ENCODE assay signal across 14 mouse cellular contexts in genomic region chr15:67759221-67759620, GRCm38 (mm10).
DNase-seq lines count a peak whose midpoint lies in the region; ATAC-seq lines count a peak whose summit lies in the region.
"Had no signal": no experiment of that assay in that cellular context is flagged by ENCODE, and none has a peak within 500 bp of the region (broad histone marks: within the 10 kb centered on the region; RNA-seq: fewer than 3 reads in every experiment).

No protein-coding gene starts in this region.

- intact Hi-C loops in gastrocnemius, postnatal 14 days (cut with DNase I; ENCODE audit: low total_unique reads): no loop called here

- H3K4me2 ChIP-seq in neural tube, embryonic 15.5 days: no peak overlapping the region
- H3K4me2 ChIP-seq: embryonic facial prominence, embryonic 12.5 days; midbrain, embryonic 15.5 days had no signal

- H3K27me3 ChIP-seq in heart, embryonic 10.5 days (ENCODE audit: insufficient read depth, poor library complexity, severe bottlenecking): no peaks in the 10 kb centered on the region
- no peaks in the 10 kb centered on the region for H3K27me3 ChIP-seq in neural tube, embryonic 15.5 days (replicated peaks)
- H3K27me3 ChIP-seq: embryonic facial prominence, embryonic 12.5 days; midbrain, embryonic 15.5 days had no signal

- no peak for ATAC-seq in neural tube, embryonic 15.5 days (ENCODE audit: low FRiP score)
- ATAC-seq: midbrain, embryonic 15.5 days had no signal

- 75% methylated on average over 4 of the region's 4 CpGs for WGBS in heart, embryonic 10.5 days
- WGBS in neural tube, embryonic 15.5 days: 72% methylated on average over 4 of the region's 4 CpGs

- no peaks in the 10 kb centered on the region for H3K9me3 ChIP-seq in heart, embryonic 10.5 days
- H3K9me3 ChIP-seq in neural tube, embryonic 15.5 days (replicated peaks): no peaks in the 10 kb centered on the region
- H3K9me3 ChIP-seq: embryonic facial prominence, embryonic 12.5 days; limb, embryonic 10.5 days; midbrain, embryonic 15.5 days had no signal

- H3K4me3 ChIP-seq in heart, embryonic 10.5 days: no peak overlapping the region
- no peak overlapping the region for H3K4me3 ChIP-seq in neural tube, embryonic 15.5 days (replicated peaks)
- H3K4me3 ChIP-seq: embryonic facial prominence, embryonic 12.5 days; limb, embryonic 10.5 days; midbrain, embryonic 15.5 days had no signal

- no peak overlapping the region for H3K9ac ChIP-seq in neural tube, embryonic 15.5 days (replicated peaks)
- H3K9ac ChIP-seq: embryonic facial prominence, embryonic 12.5 days; liver, embryonic 14.5 days; midbrain, embryonic 15.5 days had no signal

- H3K27ac ChIP-seq in heart, embryonic 10.5 days: no peak overlapping the region
- H3K27ac ChIP-seq in neural tube, embryonic 15.5 days (replicated peaks): no peak overlapping the region
- H3K27ac ChIP-seq: embryonic facial prominence, embryonic 12.5 days; limb, embryonic 10.5 days; liver, embryonic 14.5 days; midbrain, embryonic 15.5 days had no signal

- no peaks in the 10 kb centered on the region for H3K36me3 ChIP-seq in heart, embryonic 10.5 days
- no peaks in the 10 kb centered on the region for H3K36me3 ChIP-seq in neural tube, embryonic 15.5 days
- H3K36me3 ChIP-seq: embryonic facial prominence, embryonic 12.5 days; limb, embryonic 10.5 days; midbrain, embryonic 15.5 days had no signal

- H3K4me1 ChIP-seq in heart, embryonic 10.5 days: no peaks in the 10 kb centered on the region
- no peaks in the 10 kb centered on the region for H3K4me1 ChIP-seq in neural tube, embryonic 15.5 days
- H3K4me1 ChIP-seq: embryonic facial prominence, embryonic 12.5 days; midbrain, embryonic 15.5 days had no signal

- peak; percentile 35 to 56 for DNase-seq in heart, adult 9 months (ENCODE audit: low spot score in 2 of 2)
- no peak for DNase-seq in heart, embryonic 10.5 days (ENCODE audit: low spot score)
- DNase-seq in lung, postnatal 36 days: peak; percentile 5
- no peak for DNase-seq in lung, postnatal 4 days
- peak; percentile 23 for DNase-seq in gastrocnemius, postnatal 14 days
- peak; percentile 84 for DNase-seq in skeletal muscle tissue, adult 2 months (ENCODE audit: low read depth, low spot score)
- DNase-seq: adrenal gland, postnatal 14 days; cerebellum, postnatal 10 days; kidney, postnatal 10 days had no signal

Comparison
In these comparisons a context has a peak if more than half of its experiments do, and no peak if none do; other contexts are left out.
1. DNase-seq: peak in heart, adult 9 months (2 of 2), lung, postnatal 36 days (single experiment), gastrocnemius, postnatal 14 days (single experiment) and skeletal muscle tissue, adult 2 months (single experiment); none in heart, embryonic 10.5 days (single experiment) and lung, postnatal 4 days (0 of 2).